Mouse (Mus musculus) forebrain, embryonic 13.5 days (tissue): ENCODE results near the gene Il3ra. TPM values are rescaled to one million over a fixed set of nuclear protein-coding genes. Genes with fewer than 3 reads are reported as not detected.

Experiments
- polyA plus RNA-seq: library from polyadenylated mRNA; unstranded; fragments of >200 nt; fragmentation: Nextera tagmentation; extraction: Ambion mirVana; gene quantifications from 2 replicates; pipeline ENCODE4 v1.2.1, GENCODE M21; 2015

Gene Il3ra
- polyA plus RNA-seq, 1 experiment from 2014 or later: 1.0 TPM

Other genes with a start within 250 kb of the Il3ra start
- gene Psmd6, start 225.3 kb upstream of the Il3ra start, polyA plus RNA-seq: 308 and 313 TPM in 2 replicates
- not detected in 2 replicates for gene Olfr720, start 159.4 kb upstream of the Il3ra start, polyA plus RNA-seq
- not detected in 2 replicates for gene Olfr31, start 23.4 kb upstream of the Il3ra start, polyA plus RNA-seq
- gene Olfr721-ps1, start 55.0 kb downstream of the Il3ra start, polyA plus RNA-seq: not detected in 2 replicates